Mouse (Mus musculus): ENCODE data around the gene Zfp968. TPM values are rescaled to one million over a fixed set of nuclear protein-coding genes. Genes with fewer than 3 reads are reported as not detected.
"Not testable (repeated sequence)": the region's sequence is repeated elsewhere in the genome, so short reads cannot be mapped to it uniquely, and the experiment has no call there.

Zfp968 gene
- total RNA-seq (2021), result 1 to 10 TPM; 6.1 to 8.5 TPM
- long read RNA-seq, experiment 1, partial matches to known transcripts, result 0 of 2 reads
- long read RNA-seq, experiment 1, other reads (novel, unspliced or antisense), result 1 of 2 reads
- long read RNA-seq, experiment 2, partial matches to known transcripts, result 0 of 2 reads
- long read RNA-seq, experiment 2, other reads (novel, unspliced or antisense), result 2 of 2 reads

GRCm38 (mm10) chr2:175372136-175372535 lies at the start of gene Zfp968:
TSS of gene Zfp968 (plus strand) at chr2:175372436.
- not testable (repeated sequence) for DNase-seq

- DNase-seq, result not testable (repeated sequence)
Observed at GRCm38 (mm10) chr2:175338097-175338496, 34.1 kb upstream of the Zfp968 start, which contains the start of gene Gm4631. TSS of gene Gm4631 (minus strand) at chr2:175338197.

Other genes starting within 250 kb of the Zfp968 start
- 10 to 100 TPM; 10.9 to 15.9 TPM for gene Gm14399, start 230.4 kb upstream of the Zfp968 start, total RNA-seq (2021)
- gene Gm14443, start 196.6 kb upstream of the Zfp968 start, total RNA-seq (2021), result 1 to 10 TPM in 1 of 2 experiments, under 1 TPM in 1; 0.33 to 1.9 TPM
- 10 to 100 TPM; 46.0 to 77.7 TPM for gene Gm14391, start 165.5 kb upstream of the Zfp968 start, total RNA-seq (2021)
- 1 to 10 TPM; 5.0 to 8.4 TPM for gene Gm14440, start 97.3 kb upstream of the Zfp968 start, total RNA-seq (2021)
- 10 to 100 TPM; 27.9 to 41.8 TPM for gene Gm4631, start 34.2 kb upstream of the Zfp968 start, total RNA-seq (2021)
- 1 to 10 TPM; 5.2 to 8.3 TPM for gene Gm4724, start 63.4 kb downstream of the Zfp968 start, total RNA-seq (2021)
- gene Zfp965, start 97.5 kb downstream of the Zfp968 start, total RNA-seq (2021), result 1 to 10 TPM; 1.9 to 2.3 TPM

All from adrenal gland, postnatal 10 days (tissue).